Mouse (Mus musculus) liver, embryonic 14.5 days (tissue): Measurements from ENCODE around the gene Nhlrc4.

Experiments used
- CTCF ChIP-seq: IDR thresholded peaks from 2 replicates; pipeline ENCODE4 v1.5.1; 2016; ENCODE audit warnings: antibody characterized with exemption, low read depth, control low read depth
- EP300 ChIP-seq: IDR thresholded peaks from 2 replicates; pipeline ENCODE4 v1.6.1; 2016; ENCODE audit warnings: antibody characterized with exemption, low read depth

DNA sequence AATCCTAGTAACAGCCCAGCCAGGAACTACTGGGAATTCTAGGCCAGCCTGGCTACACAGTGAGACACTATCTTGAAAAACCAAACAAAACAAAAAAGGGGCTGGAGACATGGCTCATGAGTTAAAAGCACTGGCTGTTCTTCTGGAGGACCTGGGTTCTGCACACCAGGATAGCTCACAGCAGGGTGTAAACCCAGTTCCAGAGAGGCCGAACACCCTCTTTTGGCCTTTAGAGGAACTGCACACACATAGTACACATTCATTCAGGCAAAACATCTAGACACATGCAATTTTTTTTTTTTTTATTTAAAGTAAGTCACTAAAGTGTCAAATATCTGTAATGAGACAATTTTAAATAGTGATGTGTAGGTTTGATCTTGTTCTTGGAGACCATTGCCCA is 44.6 kb downstream of the Nhlrc4 start:
- TF ChIP-seq CTCF, result 0 out of 2 replicates have a peak, but pooled peaks have one; percentile 10
- TF ChIP-seq EP300, result no peak
